Mouse (Mus musculus) ES-Bruce4 (cell line): Measurements from ENCODE around the gene Lrrc9. TPM values are rescaled to one million over a fixed set of nuclear protein-coding genes. Genes with fewer than 3 reads are reported as not detected.
A peak's percentile ranks its signal among the peaks of the same experiment; 100 is the strongest.

Experiments used
- H3K27ac ChIP-seq: 2 replicates; pipeline ENCODE4 v1.5.1; 2012; ENCODE audit warnings: low read length, inconsistent platforms; ENCODE audit not compliant: insufficient read depth
- H3K27me3 ChIP-seq: 2 replicates; pipeline ENCODE4 v1.6.1; 2012; ENCODE audit warnings: mild to moderate bottlenecking, low read length, inconsistent platforms; ENCODE audit not compliant: control insufficient read depth, poor library complexity, insufficient read depth, severe bottlenecking
- H3K36me3 ChIP-seq: 2 replicates; pipeline ENCODE4 v1.6.1; 2012; ENCODE audit warnings: inconsistent platforms, mild to moderate bottlenecking, low read length, moderate library complexity; ENCODE audit not compliant: control insufficient read depth, poor library complexity, insufficient read depth, severe bottlenecking
- H3K4me1 ChIP-seq: one replicate; pipeline ENCODE4 v1.8.1; 2011; ENCODE audit warnings: low read length; ENCODE audit not compliant: control insufficient read depth, insufficient read depth
- H3K4me3 ChIP-seq: 2 replicates; pipeline ENCODE4 v1.5.1; 2011; ENCODE audit warnings: low read depth, mild to moderate bottlenecking, low read length
- H3K9ac ChIP-seq: 2 replicates; pipeline ENCODE4 v1.6.1; 2012; ENCODE audit warnings: low read depth, mild to moderate bottlenecking, inconsistent platforms; ENCODE audit not compliant: poor library complexity, severe bottlenecking
- H3K9me3 ChIP-seq: replicated peaks from 2 replicates; pipeline ENCODE4 v1.6.1; 2012; ENCODE audit warnings: mild to moderate bottlenecking, low read length, inconsistent platforms; ENCODE audit not compliant: control insufficient read depth, poor library complexity, insufficient read depth, severe bottlenecking
- CTCF ChIP-seq: IDR thresholded peaks from one replicate; pipeline ENCODE4 v1.8.1; 2011; ENCODE audit warnings: low read depth, low read length
- EP300 ChIP-seq: IDR thresholded peaks from 2 replicates; pipeline ENCODE4 v1.6.1; 2011; ENCODE audit warnings: low read depth, low read length; ENCODE audit not compliant: insufficient read depth
- POLR2A ChIP-seq: IDR thresholded peaks from one replicate; pipeline ENCODE4 v1.8.1; 2011; ENCODE audit warnings: low read length; ENCODE audit not compliant: insufficient read depth
- polyA plus RNA-seq: library from polyadenylated mRNA; stranded (reverse); fragments of >200 nt; gene quantifications from 2 replicates; pipeline ENCODE4 v1.2.4, GENCODE M21; 2011; ENCODE audit warnings: low read depth; ENCODE audit not compliant: missing spikeins, insufficient read depth, insufficient read length

Gene Lrrc9
- polyA plus RNA-seq, 1 experiment, result 4.6 TPM

DNA sequence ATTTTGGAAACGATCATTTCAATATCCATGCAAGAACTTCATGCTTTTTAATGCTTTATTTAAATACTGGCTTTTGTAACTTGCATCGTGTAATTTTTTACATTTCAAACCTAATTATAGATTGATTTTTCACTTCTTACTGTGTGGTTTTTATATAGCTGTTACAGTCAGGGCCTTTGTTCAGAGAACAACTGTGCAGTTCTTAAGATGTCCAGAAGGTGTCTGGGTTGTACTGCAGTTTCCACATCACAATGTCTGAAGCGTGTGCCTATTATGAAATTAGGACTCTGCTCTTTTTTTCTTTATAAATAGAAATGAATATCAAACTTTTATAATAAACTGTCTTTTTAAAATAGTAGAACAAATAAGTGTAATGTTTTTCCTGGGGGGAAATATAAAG is 73.8 kb downstream of the Lrrc9 start:
- TF ChIP-seq EP300 (no peak), POLR2A (no peak), CTCF (no peak)
- no peaks in the 10 kb centered on the region for H3K27me3 ChIP-seq
- no peaks in the 10 kb centered on the region for H3K9me3 ChIP-seq
- no peaks in the 10 kb centered on the region for H3K4me1 ChIP-seq
- H3K9ac ChIP-seq, result no peak overlapping the region
- no peak overlapping the region for H3K27ac ChIP-seq
- H3K4me3 ChIP-seq, result no peak overlapping the region
- no peaks in the 10 kb centered on the region for H3K36me3 ChIP-seq

DNA sequence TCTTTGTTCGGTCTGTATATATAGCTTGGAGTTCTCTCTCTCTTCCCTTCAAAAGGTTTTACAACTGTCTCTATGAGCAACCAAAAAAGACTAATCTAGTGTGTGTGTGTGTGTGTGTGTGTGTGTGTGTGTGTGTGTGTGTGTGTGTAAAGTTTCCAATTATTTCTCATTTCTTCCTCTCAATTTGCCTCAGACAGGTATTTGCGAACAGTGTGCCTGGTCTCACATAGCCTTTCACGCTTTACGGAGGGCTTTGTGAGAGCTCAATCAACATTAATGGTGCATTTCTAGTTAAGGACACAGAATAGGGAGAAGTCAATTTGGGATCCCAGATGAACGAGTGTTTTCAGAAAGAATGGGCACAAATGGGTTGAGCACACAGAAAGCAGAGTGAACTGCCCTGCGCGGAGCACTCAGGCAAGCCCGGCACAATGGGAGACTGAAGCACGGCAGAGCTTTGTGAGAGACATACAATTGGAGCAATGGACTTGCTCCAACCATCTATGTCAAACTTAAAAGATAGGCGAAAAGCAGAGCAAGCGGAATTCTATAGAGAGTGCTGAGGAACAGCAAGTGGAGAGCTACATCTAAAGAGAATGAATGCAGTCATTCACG is 76.6 kb downstream of the Lrrc9 start:
- H3K27me3 ChIP-seq, result no peaks in the 10 kb centered on the region
- no peak overlapping the region for H3K9ac ChIP-seq
- no peaks in the 10 kb centered on the region for H3K36me3 ChIP-seq
- no peaks in the 10 kb centered on the region for H3K9me3 ChIP-seq
- TF ChIP-seq POLR2A (no peak), EP300 (no peak), CTCF (no peak)
- H3K27ac ChIP-seq, result no peak overlapping the region
- no peak overlapping the region for H3K4me3 ChIP-seq
- H3K4me1 ChIP-seq, result no peaks in the 10 kb centered on the region

DNA sequence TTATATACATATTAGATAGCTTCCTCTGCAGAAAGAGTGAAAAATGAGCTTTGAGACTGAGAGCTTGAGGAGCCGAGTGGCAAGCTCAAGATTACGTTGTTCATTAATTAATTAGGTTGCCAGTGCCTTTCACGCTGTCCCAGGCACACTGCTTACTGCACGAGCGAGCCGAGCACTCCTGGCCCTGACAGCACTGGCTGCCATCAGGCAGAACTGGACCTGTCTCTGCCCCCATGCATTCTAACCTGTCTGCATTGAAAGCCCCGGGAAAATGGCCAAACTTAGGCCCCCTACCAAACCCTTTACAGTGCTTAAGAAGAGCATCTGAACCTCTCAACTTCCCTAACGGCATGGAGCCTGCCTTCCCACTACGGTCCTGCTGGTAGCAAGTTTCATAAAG is 77.7 kb downstream of the Lrrc9 start:
- Histone ChIP-seq H3K9me3 (no peaks in the 10 kb centered on the region), H3K27ac (no peak overlapping the region), H3K36me3 (no peaks in the 10 kb centered on the region), H3K9ac (no peak overlapping the region), H3K27me3 (no peaks in the 10 kb centered on the region), H3K4me3 (no peak overlapping the region), H3K4me1 (no peaks in the 10 kb centered on the region)
- TF ChIP-seq POLR2A (no peak), CTCF (no peak)

DNA sequence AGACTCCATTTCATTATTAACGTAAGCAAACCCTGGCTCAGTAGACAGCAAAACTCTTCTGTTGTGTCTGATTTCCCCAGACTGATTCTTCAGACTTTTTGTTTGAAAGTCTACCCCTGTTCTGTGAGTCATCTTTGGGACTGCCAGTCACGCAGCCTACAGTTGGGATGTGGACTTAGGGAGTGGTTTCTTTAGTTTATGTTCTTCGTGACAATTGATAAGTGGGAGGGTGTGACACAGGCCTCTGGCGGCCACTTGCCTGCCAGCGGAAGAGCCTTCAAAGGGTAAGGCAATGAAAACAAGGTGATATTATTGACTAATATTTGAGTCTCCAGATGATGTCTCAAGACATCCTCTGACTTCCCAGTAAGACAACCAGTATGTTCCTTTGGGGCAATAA is 78.2 kb downstream of the Lrrc9 start:
- Histone ChIP-seq H3K4me3 (no peak overlapping the region), H3K4me1 (no peaks in the 10 kb centered on the region), H3K36me3 (no peaks in the 10 kb centered on the region), H3K9ac (no peak overlapping the region), H3K27me3 (no peaks in the 10 kb centered on the region), H3K9me3 (no peaks in the 10 kb centered on the region), H3K27ac (no peak overlapping the region)
- no peak for TF ChIP-seq EP300
- TF ChIP-seq CTCF, result no peak
- TF ChIP-seq POLR2A, result no peak

DNA sequence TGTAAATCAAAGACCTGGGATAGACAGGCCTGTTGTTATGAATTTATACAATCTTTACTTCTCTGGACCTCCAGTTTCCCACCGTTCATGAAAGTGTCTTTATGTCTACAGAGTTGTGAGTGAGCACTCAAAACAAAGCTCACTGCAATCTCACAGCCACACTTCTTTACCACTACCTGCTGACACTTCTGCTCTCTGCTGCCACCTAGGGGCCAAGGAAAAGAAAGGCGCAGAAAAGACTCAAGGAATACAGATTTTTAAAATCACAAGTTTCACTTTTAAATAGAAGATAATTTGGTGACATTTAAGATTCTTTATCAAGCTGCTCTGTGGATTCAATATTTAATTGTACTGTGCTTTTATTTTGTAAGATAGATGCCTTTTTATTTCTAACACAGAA is 79.0 kb downstream of the Lrrc9 start:
- no peaks in the 10 kb centered on the region for H3K9me3 ChIP-seq
- no peak overlapping the region for H3K27ac ChIP-seq
- H3K27me3 ChIP-seq, result no peaks in the 10 kb centered on the region
- no peak overlapping the region for H3K9ac ChIP-seq
- no peaks in the 10 kb centered on the region for H3K36me3 ChIP-seq
- TF ChIP-seq EP300, result no peak
- TF ChIP-seq POLR2A, result no peak
- TF ChIP-seq CTCF, result peak; percentile 38
- no peaks in the 10 kb centered on the region for H3K4me1 ChIP-seq
- H3K4me3 ChIP-seq, result no peak overlapping the region

DNA sequence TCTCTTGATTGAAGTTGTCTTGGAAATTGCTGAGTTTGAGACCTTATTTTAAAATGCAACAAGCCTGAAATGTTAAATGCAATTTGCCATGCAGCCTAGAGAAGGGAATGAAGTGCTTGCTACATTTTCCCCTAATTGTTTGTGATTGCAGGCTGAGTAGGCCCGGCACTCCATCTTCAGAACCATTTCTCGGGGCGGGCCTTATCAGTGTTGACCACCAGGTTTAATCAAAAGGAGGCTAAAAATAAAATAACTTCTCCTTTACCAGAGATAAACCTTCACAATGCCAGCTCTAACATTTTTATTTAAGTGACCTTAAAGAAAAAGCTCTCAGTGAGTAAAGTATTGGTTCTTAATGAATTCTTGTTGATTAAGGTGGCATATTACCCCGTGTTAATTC is 83.9 kb downstream of the Lrrc9 start:
- no peak overlapping the region for H3K27ac ChIP-seq
- no peak overlapping the region for H3K4me3 ChIP-seq
- peaks cover 6% of the 10 kb centered on the region for H3K9me3 ChIP-seq
- no peak overlapping the region for H3K9ac ChIP-seq
- H3K36me3 ChIP-seq, result no peaks in the 10 kb centered on the region
- no peaks in the 10 kb centered on the region for H3K27me3 ChIP-seq
- H3K4me1 ChIP-seq, result no peaks in the 10 kb centered on the region
- no peak for TF ChIP-seq EP300
- no peak for TF ChIP-seq POLR2A
- TF ChIP-seq CTCF, result no peak
